Mouse (Mus musculus) liver, embryonic 11.5 days (tissue): Measurements from ENCODE around the gene Mark2. TPM values are rescaled to one million over a fixed set of nuclear protein-coding genes. Genes with fewer than 3 reads are reported as not detected.
A peak's percentile ranks its signal among the peaks of the same experiment; 100 is the strongest.
"Not testable (repeated sequence)": the region's sequence is repeated elsewhere in the genome, so short reads cannot be mapped to it uniquely, and the experiment has no call there.

ENCODE experiments used
- ATAC-seq: fragments of 200-750 bp; cut with Nextera tagmentation; replicated peaks from 2 replicates; pipeline ENCODE4 v1.8.0; 2017; ENCODE audit warnings: moderate number of reproducible peaks, mild to moderate bottlenecking, moderate TSS enrichment, moderate library complexity; ENCODE audit not compliant: low FRiP score
- DNase-seq: peaks from one replicate; pipeline ENCODE4 v3.0.0-alpha.2; 2017; ENCODE audit warnings: low spot score
- H3K27ac ChIP-seq: fragments of 300-500 bp; sonication (generic); 2 replicates; pipeline ENCODE4 v1.5.1; 2014; ENCODE audit warnings: mild to moderate bottlenecking, low read depth, low read length, control low read depth
- H3K27me3 ChIP-seq: fragments of 300-500 bp; sonication (generic); replicated peaks from 2 replicates; pipeline ENCODE4 v1.6.1; 2014; ENCODE audit warnings: low read length, mixed read lengths; ENCODE audit not compliant: control insufficient read depth, insufficient read depth
- H3K36me3 ChIP-seq: fragments of 300-500 bp; sonication (generic); 2 replicates; pipeline ENCODE4 v1.6.1; 2014; ENCODE audit warnings: mild to moderate bottlenecking, low read length, moderate library complexity, mixed read lengths; ENCODE audit not compliant: control insufficient read depth, insufficient read depth
- H3K4me1 ChIP-seq: fragments of 300-500 bp; sonication (generic); replicated peaks from 2 replicates; pipeline ENCODE4 v1.6.1; 2014; ENCODE audit warnings: low read length, mixed read lengths; ENCODE audit not compliant: control insufficient read depth, insufficient read depth
- H3K4me2 ChIP-seq: fragments of 300-500 bp; sonication (generic); 2 replicates; pipeline ENCODE4 v1.6.1; 2014; ENCODE audit warnings: mild to moderate bottlenecking, control low read depth, moderate library complexity
- H3K4me3 ChIP-seq: fragments of 300-500 bp; sonication (generic); 2 replicates; pipeline ENCODE4 v1.5.1; 2014; ENCODE audit warnings: low read depth, low read length, control low read depth
- H3K9ac ChIP-seq: fragments of 300-500 bp; sonication (generic); 2 replicates; pipeline ENCODE4 v1.6.1; 2014; ENCODE audit warnings: low read depth, low read length, control low read depth
- H3K9me3 ChIP-seq: fragments of 300-500 bp; sonication (generic); 2 replicates; pipeline ENCODE4 v1.6.1; 2016; ENCODE audit warnings: low read length, inconsistent platforms, mixed read lengths; ENCODE audit not compliant: control insufficient read depth
- WGBS: fragments of 180-500 bp; shearing (Covaris S2); extraction: QIAGEN DNeasy Blood & Tissue Kit; methylation state at CpG from one replicate; pipeline ENCODE4 v1.1.7; 2014; 5-methylcytosine and 5-hydroxymethylcytosine counted together
- polyA plus RNA-seq: library from polyadenylated mRNA; unstranded; fragments of >200 nt; fragmentation: Nextera tagmentation; extraction: Ambion mirVana; gene quantifications from 2 replicates; pipeline ENCODE4 v1.2.1, GENCODE M21; 2014

Gene Mark2
- polyA plus RNA-seq, 1 experiment from 2014 or later = 50.3 TPM

DNA sequence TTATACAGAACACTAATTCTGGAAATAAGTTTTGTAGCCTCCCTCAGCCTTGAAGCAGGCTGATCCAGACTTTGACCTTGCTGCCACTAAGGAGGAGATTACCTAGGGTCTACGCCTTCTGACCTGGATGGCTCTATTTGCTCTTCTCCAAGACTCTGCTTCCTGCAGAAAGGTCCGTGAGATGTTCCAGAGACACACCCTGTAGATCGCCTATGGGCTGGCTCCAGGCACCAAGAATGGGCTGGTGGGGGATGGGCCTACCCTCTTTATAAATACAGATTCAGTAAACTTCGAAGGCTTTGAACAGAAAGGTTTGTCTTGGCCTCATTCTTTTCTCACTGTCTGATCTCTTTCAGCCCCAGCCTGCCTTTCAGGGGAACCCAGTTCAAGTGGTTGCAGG lies 27.8 kb upstream of the Mark2 start:
- not testable (repeated sequence) for H3K9me3 ChIP-seq, H3K9ac ChIP-seq, H3K27me3 ChIP-seq, DNase-seq, H3K27ac ChIP-seq, H3K4me1 ChIP-seq, ATAC-seq, H3K4me2 ChIP-seq, H3K4me3 ChIP-seq
- WGBS = 82% methylated on average over 4 of the region's 4 CpGs
- H3K36me3 ChIP-seq = peaks cover 36% of the 10 kb centered on the region

GRCm38 (mm10) chr19:7353636-7354035 lies 12.0 kb upstream of the Mark2 start:
- ATAC-seq = no peak
- WGBS = 61% methylated on average over 6 of the region's 6 CpGs
- Histone ChIP-seq H3K27ac (no peak overlapping the region), H3K9me3 (no peaks in the 10 kb centered on the region), H3K27me3 (no peaks in the 10 kb centered on the region), H3K4me2 (no peak overlapping the region), H3K36me3 (peaks cover 5% of the 10 kb centered on the region; the same call in 1 of the 2 replicates), H3K9ac (no peak overlapping the region), H3K4me3 (no peak overlapping the region), H3K4me1 (no peaks in the 10 kb centered on the region)
- DNase-seq = no peak

- no peak for ATAC-seq
- Histone ChIP-seq H3K36me3 (peaks cover 5% of the 10 kb centered on the region; the same call in 1 of the 2 replicates), H3K27ac (no peak overlapping the region), H3K4me2 (no peak overlapping the region), H3K27me3 (no peaks in the 10 kb centered on the region), H3K9me3 (no peaks in the 10 kb centered on the region), H3K4me1 (no peaks in the 10 kb centered on the region), H3K9ac (no peak overlapping the region), H3K4me3 (no peak overlapping the region)
- DNase-seq = no peak
- WGBS = 86% methylated on average over 11 of the region's 11 CpGs
Measured at GRCm38 (mm10) chr19:7352809-7353495, 11.3 kb upstream of the Mark2 start.

DNA sequence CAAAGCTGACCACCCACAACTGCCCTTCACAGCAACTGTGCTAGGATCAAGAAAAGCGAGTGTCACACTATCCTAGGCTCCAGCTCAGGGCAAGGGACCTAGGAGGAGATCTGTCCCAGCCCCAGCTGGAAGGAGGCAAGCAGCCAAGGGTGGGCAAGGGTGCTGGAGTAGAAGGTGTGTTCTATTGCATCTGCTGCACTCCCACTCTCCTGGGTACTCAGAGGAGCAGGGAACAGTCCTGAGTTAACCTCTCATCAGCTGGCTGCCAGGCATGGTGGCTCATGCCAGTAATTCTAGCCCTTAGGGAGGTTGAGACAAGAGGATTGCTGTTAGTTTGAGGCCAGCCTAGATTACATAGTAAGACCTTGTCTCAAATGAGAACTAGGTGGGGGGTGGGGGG lies 8.3 kb upstream of the Mark2 start:
- 79% methylated on average over 1 of the region's 1 CpGs for WGBS
- Histone ChIP-seq H3K4me3 (no peak overlapping the region), H3K27me3 (no peaks in the 10 kb centered on the region), H3K4me1 (no peaks in the 10 kb centered on the region), H3K36me3 (no peaks in the 10 kb centered on the region), H3K27ac (no peak overlapping the region), H3K9ac (no peak overlapping the region), H3K9me3 (no peaks in the 10 kb centered on the region), H3K4me2 (no peak overlapping the region)
- DNase-seq (no peak), ATAC-seq (no peak)

DNA sequence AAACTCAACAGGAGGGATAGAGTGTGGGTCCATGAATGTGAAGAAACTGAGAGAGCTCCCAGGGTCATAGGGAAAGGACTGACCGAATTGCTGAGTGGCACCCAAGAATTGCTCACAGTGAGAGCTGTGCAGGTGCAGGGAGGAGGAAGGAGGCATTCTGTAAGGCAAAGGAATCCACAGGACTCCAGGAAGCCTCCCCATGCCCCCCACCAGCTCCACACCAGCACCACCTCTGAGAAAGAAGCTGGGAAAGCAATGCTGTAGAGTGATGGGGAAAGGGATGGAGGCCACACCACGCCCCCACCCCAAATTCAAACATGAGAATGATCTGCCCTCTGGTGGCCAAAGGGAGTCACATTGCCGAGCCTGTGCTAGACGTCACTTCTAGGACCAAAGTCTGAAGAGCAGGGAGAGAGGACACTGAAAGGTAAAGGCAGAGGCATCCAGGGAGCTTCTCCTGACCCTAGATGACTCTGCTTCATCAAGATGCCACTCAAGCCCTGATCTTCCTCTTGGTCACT lies 3.6 kb upstream of the Mark2 start:
- Histone ChIP-seq H3K27me3 (no peaks in the 10 kb centered on the region), H3K9ac (0 out of 2 replicates have a peak overlapping the region, but pooled peaks have one; percentile 37), H3K4me3 (no peak overlapping the region), H3K36me3 (no peaks in the 10 kb centered on the region), H3K9me3 (no peaks in the 10 kb centered on the region), H3K4me1 (peaks cover 5% of the 10 kb centered on the region), H3K27ac (no peak overlapping the region), H3K4me2 (no peak overlapping the region)
- 21% methylated on average over 4 of the region's 4 CpGs for WGBS
- peak; percentile 57 for DNase-seq
- ATAC-seq = no peak

DNA sequence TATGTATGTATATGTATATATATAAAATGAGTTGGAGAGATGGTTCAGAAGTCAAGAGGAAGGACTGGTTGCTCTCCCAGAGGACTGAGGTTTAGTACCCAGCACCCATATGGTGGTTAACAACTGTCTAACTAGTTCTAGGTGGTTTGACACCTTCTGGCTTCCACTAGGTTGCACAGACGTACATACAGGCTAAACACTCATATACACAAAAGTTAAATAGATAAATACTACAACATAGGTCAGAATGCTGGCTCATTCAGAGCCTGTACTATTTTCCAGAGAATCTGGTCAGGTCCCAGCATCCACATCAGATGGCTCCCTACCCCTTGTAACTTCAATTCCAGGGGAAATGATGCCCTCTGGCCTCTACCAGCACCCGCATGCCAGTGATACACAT lies 986 bp upstream of the Mark2 start:
- no peak for DNase-seq
- H3K4me1 ChIP-seq = peaks cover 31% of the 10 kb centered on the region
- H3K27me3 ChIP-seq = no peaks in the 10 kb centered on the region
- 75% methylated on average over 2 of the region's 2 CpGs for WGBS
- H3K9me3 ChIP-seq = no peaks in the 10 kb centered on the region
- H3K4me2 ChIP-seq = peak overlapping the region; percentile 71
- no peak for ATAC-seq
- peak overlapping the region; percentile 63; the same call in 1 of the 2 replicates for H3K9ac ChIP-seq
- no peaks in the 10 kb centered on the region for H3K36me3 ChIP-seq
- no peak overlapping the region for H3K4me3 ChIP-seq
- H3K27ac ChIP-seq = peak overlapping the region; percentile 78

GRCm38 (mm10) chr19:7340780-7341475 lies 732 bp downstream of the Mark2 start:
- Histone ChIP-seq H3K36me3 (no peaks in the 10 kb centered on the region), H3K27ac (peak overlapping the region; percentile 80), H3K4me2 (peak overlapping the region; percentile 96), H3K9me3 (no peaks in the 10 kb centered on the region), H3K27me3 (no peaks in the 10 kb centered on the region), H3K4me3 (peak overlapping the region; percentile 85), H3K9ac (peak overlapping the region; percentile 88), H3K4me1 (peaks cover 36% of the 10 kb centered on the region)
- DNase-seq (peak; percentile 50), ATAC-seq (peak; percentile 69)
- 2% methylated on average over 38 of the region's 46 CpGs for WGBS

GRCm38 (mm10) chr19:7340371-7340779 lies 1.3 kb downstream of the Mark2 start:
- Histone ChIP-seq H3K27ac (peak overlapping the region; percentile 40; the same call in 1 of the 2 replicates), H3K4me1 (peaks cover 36% of the 10 kb centered on the region), H3K9ac (peak overlapping the region; percentile 88), H3K9me3 (no peaks in the 10 kb centered on the region), H3K27me3 (no peaks in the 10 kb centered on the region), H3K36me3 (no peaks in the 10 kb centered on the region), H3K4me2 (peak overlapping the region; percentile 96), H3K4me3 (peak overlapping the region; percentile 85)
- ATAC-seq (no peak), DNase-seq (no peak)
- 2% methylated on average over 15 of the region's 15 CpGs for WGBS
